In the genomic region with DNA sequence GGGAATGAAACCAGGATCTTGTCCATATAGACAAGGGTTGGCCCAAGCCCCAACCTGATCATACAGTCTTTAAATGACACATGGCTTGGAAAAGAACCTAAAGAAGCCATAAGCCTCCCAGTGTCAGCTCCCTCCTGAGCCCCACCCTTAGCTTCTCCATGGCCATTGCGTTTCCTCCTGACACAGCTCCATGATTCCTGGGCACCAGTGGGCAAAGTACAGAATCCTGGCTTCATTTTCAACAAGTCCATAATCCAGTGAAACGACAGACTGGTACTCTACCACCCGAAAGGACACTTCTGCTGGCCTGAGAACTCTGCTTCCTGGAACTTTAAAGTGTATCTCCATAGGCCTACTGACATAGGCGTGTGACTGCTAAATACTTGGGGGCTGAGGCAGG, we compare ENCODE assay signal across 26 mouse cellular contexts. TPM values are rescaled to one million over a fixed set of nuclear protein-coding genes. Genes with fewer than 3 reads are reported as not detected.
DNase-seq lines count a peak whose midpoint lies in the region; ATAC-seq and TF ChIP-seq lines count a peak whose summit lies in the region.
"Had no signal": no experiment of that assay in that cellular context is flagged by ENCODE, and none has a peak within 500 bp of the region (broad histone marks: within the 10 kb centered on the region; RNA-seq: fewer than 3 reads in every experiment).

No protein-coding gene starts in this region.

- no peak overlapping the region for H3K4me3 ChIP-seq in intestine, postnatal 0 days (ENCODE audit: low read depth, low read length)
- no peak overlapping the region for H3K4me3 ChIP-seq in intestine, embryonic 15.5 days (replicated peaks)
- H3K4me3 ChIP-seq in kidney, adult 2 months (ENCODE audit: insufficient read depth, low read depth, low read length) = no peak overlapping the region
- H3K4me3 ChIP-seq in kidney, embryonic 16.5 days (ENCODE audit: low read length) = no peak overlapping the region
- no peak overlapping the region for H3K4me3 ChIP-seq in midbrain, embryonic 11.5 days (ENCODE audit: low read depth, low read length)
- H3K4me3 ChIP-seq in midbrain, embryonic 14.5 days (replicated peaks; ENCODE audit: low read depth, low read length) = no peak overlapping the region
- H3K4me3 ChIP-seq: embryonic facial prominence, embryonic 10.5 days; embryonic facial prominence, embryonic 12.5 days; forebrain, embryonic 13.5 days had no signal

- no peak overlapping the region for H3K4me2 ChIP-seq in intestine, postnatal 0 days (replicated peaks; ENCODE audit: low read depth)
- no peak overlapping the region for H3K4me2 ChIP-seq in intestine, embryonic 15.5 days (replicated peaks)
- H3K4me2 ChIP-seq in kidney, embryonic 16.5 days (replicated peaks; ENCODE audit: low read depth, low read length) = no peak overlapping the region
- H3K4me2 ChIP-seq in midbrain, embryonic 11.5 days = no peak overlapping the region
- H3K4me2 ChIP-seq in midbrain, embryonic 14.5 days (ENCODE audit: low read length) = no peak overlapping the region
- H3K4me2 ChIP-seq: embryonic facial prominence, embryonic 12.5 days; forebrain, embryonic 13.5 days had no signal

- no peaks in the 10 kb centered on the region for H3K36me3 ChIP-seq in intestine, postnatal 0 days (ENCODE audit: control insufficient read depth, insufficient read depth)
- H3K36me3 ChIP-seq in intestine, embryonic 15.5 days = no peaks in the 10 kb centered on the region
- H3K36me3 ChIP-seq in kidney, adult 2 months (ENCODE audit: control insufficient read depth, insufficient read depth, low read length) = peaks cover 6% of the 10 kb centered on the region; the same call in 1 of the 2 replicates
- H3K36me3 ChIP-seq in kidney, embryonic 16.5 days (ENCODE audit: insufficient read depth, low read length) = no peaks in the 10 kb centered on the region
- no peaks in the 10 kb centered on the region for H3K36me3 ChIP-seq in midbrain, embryonic 11.5 days (ENCODE audit: control insufficient read depth, insufficient read depth, low read length)
- no peaks in the 10 kb centered on the region for H3K36me3 ChIP-seq in midbrain, embryonic 14.5 days (ENCODE audit: control insufficient read depth, insufficient read depth, low read length)
- H3K36me3 ChIP-seq: embryonic facial prominence, embryonic 10.5 days; embryonic facial prominence, embryonic 12.5 days; G1E had no signal

- no peak overlapping the region for H3K27ac ChIP-seq in intestine, postnatal 0 days (ENCODE audit: low read depth, low read length)
- no peak overlapping the region for H3K27ac ChIP-seq in intestine, embryonic 15.5 days
- H3K27ac ChIP-seq in kidney, adult 2 months (ENCODE audit: insufficient read depth, low read depth, low read length) = peak overlapping the region; percentile 37; the same call in 1 of the 2 replicates
- H3K27ac ChIP-seq in kidney, embryonic 16.5 days (ENCODE audit: low read length) = no peak overlapping the region
- no peak overlapping the region for H3K27ac ChIP-seq in midbrain, embryonic 11.5 days (ENCODE audit: low read depth, low read length)
- no peak overlapping the region for H3K27ac ChIP-seq in midbrain, embryonic 14.5 days (replicated peaks; ENCODE audit: low read depth, low read length)
- H3K27ac ChIP-seq: embryonic facial prominence, embryonic 10.5 days; embryonic facial prominence, embryonic 12.5 days; forebrain, embryonic 13.5 days had no signal

- peak; percentile 41 for TF ChIP-seq POLR2A in kidney, adult 2 months (IDR thresholded peaks at IDR 0.05; ENCODE audit: low read depth, low read length)

- no peak for ATAC-seq in intestine, postnatal 0 days
- ATAC-seq in intestine, embryonic 15.5 days = no peak
- no peak for ATAC-seq in kidney, embryonic 16.5 days (ENCODE audit: low FRiP score, low TSS enrichment)
- no peak for ATAC-seq in midbrain, embryonic 11.5 days (ENCODE audit: low FRiP score)
- ATAC-seq in midbrain, embryonic 14.5 days (ENCODE audit: low FRiP score, low TSS enrichment) = no peak
- ATAC-seq: activated CD4-positive, CD25-positive, alpha-beta regulatory T cell, adult 4 months; CD4-positive, CD25-positive, alpha-beta regulatory T cell, adult 4 months; forebrain, embryonic 13.5 days; Patski had no signal

- H3K4me1 ChIP-seq in intestine, postnatal 0 days (replicated peaks; ENCODE audit: control insufficient read depth, insufficient read depth, low read length) = no peaks in the 10 kb centered on the region
- no peaks in the 10 kb centered on the region; the same call in 1 of the 2 replicates for H3K4me1 ChIP-seq in intestine, embryonic 15.5 days (replicated peaks)
- no peaks in the 10 kb centered on the region for H3K4me1 ChIP-seq in kidney, adult 2 months (ENCODE audit: control insufficient read depth, insufficient read depth, low read length)
- 0 out of 2 replicates have a peak, but pooled peaks cover 3% of the 10 kb centered on the region for H3K4me1 ChIP-seq in kidney, embryonic 16.5 days (ENCODE audit: insufficient read depth, low read length)
- H3K4me1 ChIP-seq in midbrain, embryonic 11.5 days (ENCODE audit: control insufficient read depth, insufficient read depth, low read length) = peaks cover 5% of the 10 kb centered on the region; the same call in 1 of the 2 replicates
- H3K4me1 ChIP-seq in midbrain, embryonic 14.5 days (ENCODE audit: control insufficient read depth, insufficient read depth, low read length) = peaks cover 8% of the 10 kb centered on the region
- H3K4me1 ChIP-seq: embryonic facial prominence, embryonic 12.5 days had no signal

- 0 out of 2 replicates have a peak overlapping the region, but pooled peaks have one; percentile 4 for H3K9ac ChIP-seq in intestine, postnatal 0 days (ENCODE audit: low read depth, low read length)
- no peak overlapping the region for H3K9ac ChIP-seq in intestine, embryonic 15.5 days
- no peak overlapping the region for H3K9ac ChIP-seq in kidney, embryonic 16.5 days (replicated peaks; ENCODE audit: low read length)
- no peak overlapping the region for H3K9ac ChIP-seq in midbrain, embryonic 11.5 days (ENCODE audit: low read length)
- H3K9ac ChIP-seq in midbrain, embryonic 14.5 days (replicated peaks; ENCODE audit: low read length) = no peak overlapping the region
- H3K9ac ChIP-seq: embryonic facial prominence, embryonic 12.5 days; forebrain, embryonic 13.5 days had no signal

- H3K27me3 ChIP-seq in intestine, postnatal 0 days (replicated peaks; ENCODE audit: control insufficient read depth, insufficient read depth, low read length) = peaks cover 9% of the 10 kb centered on the region; the same call in 1 of the 2 replicates
- H3K27me3 ChIP-seq in intestine, embryonic 15.5 days (replicated peaks) = peaks cover 6% of the 10 kb centered on the region
- no peaks in the 10 kb centered on the region for H3K27me3 ChIP-seq in kidney, adult 2 months (replicated peaks; ENCODE audit: control insufficient read depth, insufficient read depth, low read length)
- H3K27me3 ChIP-seq in kidney, embryonic 16.5 days (ENCODE audit: insufficient read depth, low read length) = no peaks in the 10 kb centered on the region
- no peaks in the 10 kb centered on the region for H3K27me3 ChIP-seq in midbrain, embryonic 11.5 days (ENCODE audit: control insufficient read depth, insufficient read depth, low read length)
- H3K27me3 ChIP-seq in midbrain, embryonic 14.5 days (ENCODE audit: control insufficient read depth, insufficient read depth, low read length) = no peaks in the 10 kb centered on the region
- H3K27me3 ChIP-seq: forebrain, embryonic 13.5 days had no signal

- no peaks in the 10 kb centered on the region for H3K9me3 ChIP-seq in intestine, postnatal 0 days (ENCODE audit: control insufficient read depth)
- H3K9me3 ChIP-seq in intestine, embryonic 15.5 days = no peaks in the 10 kb centered on the region
- no peaks in the 10 kb centered on the region for H3K9me3 ChIP-seq in kidney, embryonic 16.5 days (ENCODE audit: low read length)
- no peaks in the 10 kb centered on the region for H3K9me3 ChIP-seq in midbrain, embryonic 11.5 days (ENCODE audit: control insufficient read depth, low read length)
- H3K9me3 ChIP-seq in midbrain, embryonic 14.5 days (ENCODE audit: control insufficient read depth, low read length) = no peaks in the 10 kb centered on the region
- H3K9me3 ChIP-seq: embryonic facial prominence, embryonic 10.5 days; embryonic facial prominence, embryonic 12.5 days; forebrain, embryonic 13.5 days had no signal

- DNase-seq in kidney, adult 2 months = peak; percentile 62
- peak; percentile 12 for DNase-seq in kidney, postnatal 14 days
- no peak for DNase-seq in kidney, adult 11 months
- DNase-seq in midbrain, embryonic 11.5 days (ENCODE audit: low spot score, missing footprints) = peak; percentile 19
- DNase-seq in midbrain, embryonic 14.5 days = no peak
- DNase-seq: adrenal gland, adult 8-10 months; adrenal gland, postnatal 14 days; adrenal gland, postnatal 36 days; B cell, adult 2 months; cerebellum, adult 11-12 months; cerebellum, adult 2 months; cerebellum, adult 9-10 months; cerebellum, postnatal 10 days; cerebellum, postnatal 25 days had no signal

- no peak for TF ChIP-seq CTCF in intestine, postnatal 0 days (IDR thresholded peaks at IDR 0.05; ENCODE audit: low read depth)
- TF ChIP-seq CTCF in kidney, adult 2 months (conservative IDR thresholded peaks at IDR 0.05; ENCODE audit: insufficient read depth, insufficient read length, low read depth, low read length) = no peak

- 63% methylated on average over 4 of the region's 4 CpGs for WGBS in intestine, postnatal 0 days
- 83% methylated on average over 4 of the region's 4 CpGs for WGBS in intestine, embryonic 15.5 days
- WGBS in kidney, adult 2 months = 56% methylated on average over 4 of the region's 4 CpGs
- WGBS in kidney, embryonic 16.5 days = 80% methylated on average over 4 of the region's 4 CpGs
- WGBS in midbrain, embryonic 11.5 days = 85% methylated on average over 4 of the region's 4 CpGs
- WGBS in midbrain, embryonic 14.5 days = 92% methylated on average over 4 of the region's 4 CpGs

RNA-seq across cellular contexts. Expression of gene Pfn3, which starts 7.7 kb away (rescaled TPM):
- not detected in 2 replicates for polyA plus RNA-seq in intestine, postnatal 0 days (2015; fragmentation: Nextera tagmentation; extraction: Ambion mirVana)
- not detected in 2 replicates for polyA plus RNA-seq in intestine, embryonic 15.5 days (2015; fragmentation: Nextera tagmentation; extraction: Ambion mirVana)
- polyA plus RNA-seq in kidney, adult 2 months (2012; rRNA removed) = not detected in 2 replicates
- polyA plus RNA-seq in kidney, embryonic 16.5 days (2015; fragmentation: Nextera tagmentation; extraction: Ambion mirVana) = 0.46 TPM in 1 of 2 replicates, not detected in the other
- polyA plus RNA-seq in midbrain, embryonic 11.5 days (2014; fragmentation: Nextera tagmentation; extraction: Ambion mirVana) = not detected in 2 replicates
- polyA plus RNA-seq in midbrain, embryonic 14.5 days (2014; fragmentation: Nextera tagmentation; extraction: Ambion mirVana) = 0.59 TPM in 1 of 2 replicates, not detected in the other
- polyA plus RNA-seq: activated CD4-positive, CD25-positive, alpha-beta regulatory T cell, adult 4 months; CD4-positive, CD25-positive, alpha-beta regulatory T cell, adult 4 months; cerebellum, adult 2 months; embryonic facial prominence, embryonic 10.5 days; embryonic facial prominence, embryonic 12.5 days; forebrain, embryonic 11.5 days; forebrain, embryonic 13.5 days; G1E; Patski had no signal

RNA-seq across cellular contexts. Expression of gene Slc34a1, which starts 9.4 kb away (rescaled TPM):
- polyA plus RNA-seq in intestine, postnatal 0 days (2015; fragmentation: Nextera tagmentation; extraction: Ambion mirVana) = 0.04 and 0.16 TPM in 2 replicates
- not detected in 2 replicates for polyA plus RNA-seq in intestine, embryonic 15.5 days (2015; fragmentation: Nextera tagmentation; extraction: Ambion mirVana)
- polyA plus RNA-seq in kidney, adult 2 months (2012; rRNA removed) = 9,073 and 10,701 TPM in 2 replicates
- polyA plus RNA-seq in kidney, embryonic 16.5 days (2015; fragmentation: Nextera tagmentation; extraction: Ambion mirVana) = 366 and 385 TPM in 2 replicates
- not detected in 2 replicates for polyA plus RNA-seq in midbrain, embryonic 11.5 days (2014; fragmentation: Nextera tagmentation; extraction: Ambion mirVana)
- polyA plus RNA-seq in midbrain, embryonic 14.5 days (2014; fragmentation: Nextera tagmentation; extraction: Ambion mirVana) = not detected in 2 replicates
- polyA plus RNA-seq: activated CD4-positive, CD25-positive, alpha-beta regulatory T cell, adult 4 months; CD4-positive, CD25-positive, alpha-beta regulatory T cell, adult 4 months; cerebellum, adult 2 months; embryonic facial prominence, embryonic 10.5 days; embryonic facial prominence, embryonic 12.5 days; embryonic facial prominence, embryonic 14.5 days; forebrain, embryonic 11.5 days; forebrain, embryonic 13.5 days; G1E; Patski had no signal

RNA-seq across cellular contexts. Expression of gene F12, which starts 19.3 kb away (rescaled TPM):
- polyA plus RNA-seq in intestine, postnatal 0 days (2015; fragmentation: Nextera tagmentation; extraction: Ambion mirVana) = 1.2 and 2.3 TPM in 2 replicates
- polyA plus RNA-seq in intestine, embryonic 15.5 days (2015; fragmentation: Nextera tagmentation; extraction: Ambion mirVana) = 1.8 TPM in 2 replicates
- polyA plus RNA-seq in kidney, adult 2 months (2012; rRNA removed) = 0.03 and 0.07 TPM in 2 replicates
- 0.28 and 0.79 TPM in 2 replicates for polyA plus RNA-seq in kidney, embryonic 16.5 days (2015; fragmentation: Nextera tagmentation; extraction: Ambion mirVana)
- polyA plus RNA-seq in midbrain, embryonic 11.5 days (2014; fragmentation: Nextera tagmentation; extraction: Ambion mirVana) = 0.14 TPM in 1 of 2 replicates, not detected in the other
- polyA plus RNA-seq in midbrain, embryonic 14.5 days (2014; fragmentation: Nextera tagmentation; extraction: Ambion mirVana) = not detected in 2 replicates
- polyA plus RNA-seq: activated CD4-positive, CD25-positive, alpha-beta regulatory T cell, adult 4 months; CD4-positive, CD25-positive, alpha-beta regulatory T cell, adult 4 months; embryonic facial prominence, embryonic 10.5 days; embryonic facial prominence, embryonic 14.5 days; forebrain, embryonic 11.5 days; forebrain, embryonic 13.5 days; G1E; Patski had no signal

RNA-seq across cellular contexts. Expression of gene Grk6, which starts 37.5 kb away (rescaled TPM):
- 10.5 and 11.4 TPM in 2 replicates for polyA plus RNA-seq in intestine, postnatal 0 days (2015; fragmentation: Nextera tagmentation; extraction: Ambion mirVana)
- 38.3 and 38.7 TPM in 2 replicates for polyA plus RNA-seq in intestine, embryonic 15.5 days (2015; fragmentation: Nextera tagmentation; extraction: Ambion mirVana)
- polyA plus RNA-seq in kidney, adult 2 months (2012; rRNA removed) = 23.4 and 27.4 TPM in 2 replicates
- 17.4 and 25.6 TPM in 2 replicates for polyA plus RNA-seq in kidney, embryonic 16.5 days (2015; fragmentation: Nextera tagmentation; extraction: Ambion mirVana)
- polyA plus RNA-seq in midbrain, embryonic 11.5 days (2014; fragmentation: Nextera tagmentation; extraction: Ambion mirVana) = 42.0 and 52.3 TPM in 2 replicates
- 41.8 and 44.0 TPM in 2 replicates for polyA plus RNA-seq in midbrain, embryonic 14.5 days (2014; fragmentation: Nextera tagmentation; extraction: Ambion mirVana)

RNA-seq across cellular contexts. Expression of gene Rgs14, which starts 37.8 kb away (rescaled TPM):
- 1.2 and 1.3 TPM in 2 replicates for polyA plus RNA-seq in intestine, postnatal 0 days (2015; fragmentation: Nextera tagmentation; extraction: Ambion mirVana)
- 0.85 and 1.2 TPM in 2 replicates for polyA plus RNA-seq in intestine, embryonic 15.5 days (2015; fragmentation: Nextera tagmentation; extraction: Ambion mirVana)
- polyA plus RNA-seq in kidney, adult 2 months (2012; rRNA removed) = 3.3 and 4.2 TPM in 2 replicates
- 1.1 and 1.3 TPM in 2 replicates for polyA plus RNA-seq in kidney, embryonic 16.5 days (2015; fragmentation: Nextera tagmentation; extraction: Ambion mirVana)
- polyA plus RNA-seq in midbrain, embryonic 11.5 days (2014; fragmentation: Nextera tagmentation; extraction: Ambion mirVana) = 0.37 and 0.72 TPM in 2 replicates
- 0.30 and 0.33 TPM in 2 replicates for polyA plus RNA-seq in midbrain, embryonic 14.5 days (2014; fragmentation: Nextera tagmentation; extraction: Ambion mirVana)

Comparison
In these comparisons a context has a peak if more than half of its experiments do, and no peak if none do; other contexts are left out.
1. DNase-seq: peak in kidney, adult 2 months (single experiment), kidney, postnatal 14 days (single experiment) and midbrain, embryonic 11.5 days (single experiment); none in kidney, adult 11 months (single experiment) and midbrain, embryonic 14.5 days (single experiment).
2. RNA of gene Slc34a1, which starts 9.4 kb away (polyA plus RNA-seq): 9,073 to 10,701 TPM in kidney, adult 2 months and 366 to 385 TPM in kidney, embryonic 16.5 days; not detected in midbrain, embryonic 11.5 days, not detected in midbrain, embryonic 14.5 days, 0.04 to 0.16 TPM in intestine, postnatal 0 days and not detected in intestine, embryonic 15.5 days; every median in the first group is over 100 times any median in the second.